Mouse (Mus musculus) olfactory bulb, adult 2 months (tissue): Measurements from ENCODE around the gene Ube2v1. TPM values are rescaled to one million over a fixed set of nuclear protein-coding genes. Genes with fewer than 3 reads are reported as not detected.

Experiments
- H3K27ac ChIP-seq: fragments of 200-500 bp; 2 replicates; pipeline ENCODE4 v1.5.1; 2012; ENCODE audit warnings: low read depth, low read length; ENCODE audit not compliant: insufficient read depth
- H3K4me1 ChIP-seq: fragments of 200-500 bp; 2 replicates; pipeline ENCODE4 v1.6.1; 2012; ENCODE audit warnings: low read length; ENCODE audit not compliant: control insufficient read depth, insufficient read depth
- H3K4me3 ChIP-seq: fragments of 200-500 bp; 2 replicates; pipeline ENCODE4 v1.5.1; 2012; ENCODE audit warnings: mild to moderate bottlenecking, low read depth, low read length, moderate library complexity; ENCODE audit not compliant: insufficient read depth
- CTCF ChIP-seq: fragments of 200-500 bp; IDR thresholded peaks from 2 replicates; pipeline ENCODE4 v1.5.1; 2012; ENCODE audit warnings: low read depth, mild to moderate bottlenecking, low read length, moderate library complexity; ENCODE audit not compliant: insufficient read depth
- POLR2A ChIP-seq: fragments of 200-500 bp; IDR thresholded peaks from 2 replicates; pipeline ENCODE4 v1.6.1; 2012; ENCODE audit warnings: mild to moderate bottlenecking, low read depth, low read length, moderate library complexity; ENCODE audit not compliant: insufficient read depth
- WGBS: fragments of 180-500 bp; shearing (Covaris S2); methylation state at CpG from one replicate; pipeline ENCODE4 v1.1.7; 2018; 5-methylcytosine and 5-hydroxymethylcytosine counted together
- polyA plus RNA-seq: library from polyadenylated mRNA; stranded (reverse); fragments of >200 nt; gene quantifications from 2 replicates; pipeline ENCODE4 v1.2.4, GENCODE M21; 2012; ENCODE audit warnings: low replicate concordance; ENCODE audit not compliant: missing spikeins, insufficient read depth, insufficient read length

The Ube2v1 gene
- not detected in 2 replicates for polyA plus RNA-seq

GRCm38 (mm10) chr2:167631591-167632448 is at the start of gene Ube2v1:
Gene Ube2v1, minus strand, starts transcription at chr2:167632095.
- 1% methylated on average over 86 of the region's 87 CpGs for WGBS
- H3K27ac ChIP-seq, result peak within 1 kb of the TSS; percentile 92
- TF ChIP-seq POLR2A (peak; percentile 77), CTCF (no peak)
- H3K4me3 ChIP-seq, result peak within 1 kb of the TSS; percentile 80
- peaks cover 41% of the 10 kb centered on the region for H3K4me1 ChIP-seq

DNA sequence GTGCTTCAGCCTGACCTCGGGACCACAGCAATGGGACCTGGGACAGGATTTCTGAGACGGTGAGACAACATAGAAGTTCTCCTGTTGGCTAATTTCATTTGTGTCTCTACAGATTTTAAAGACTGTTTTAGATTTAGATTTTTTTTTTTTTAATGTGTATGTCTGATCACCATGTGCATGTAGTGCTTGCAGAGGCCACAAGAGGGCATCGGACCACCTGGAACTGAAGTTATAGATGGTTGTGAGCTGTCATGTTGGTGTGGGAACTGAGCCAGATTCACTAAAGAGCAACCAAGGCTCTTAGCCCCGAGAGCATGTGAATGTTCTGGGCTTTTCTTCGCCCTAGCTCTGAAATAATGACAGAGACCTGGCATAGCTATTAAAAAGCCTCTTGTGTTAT is 48.8 kb upstream of the Ube2v1 start:
- WGBS, result 56% methylated on average over 5 of the region's 5 CpGs
- no peak overlapping the region for H3K27ac ChIP-seq
- no peak overlapping the region for H3K4me3 ChIP-seq
- TF ChIP-seq POLR2A (no peak), CTCF (no peak)
- peaks cover 4% of the 10 kb centered on the region for H3K4me1 ChIP-seq

- H3K27ac ChIP-seq, result no peak overlapping the region
- H3K4me3 ChIP-seq, result no peak overlapping the region
- TF ChIP-seq CTCF, result peak; percentile 97
- no peak for TF ChIP-seq POLR2A
- peaks cover 4% of the 10 kb centered on the region for H3K4me1 ChIP-seq
- 1% methylated on average over 13 of the region's 13 CpGs for WGBS
These were observed 48.1 kb upstream of the Ube2v1 start for GRCm38 (mm10) chr2:167679902-167680430.

DNA sequence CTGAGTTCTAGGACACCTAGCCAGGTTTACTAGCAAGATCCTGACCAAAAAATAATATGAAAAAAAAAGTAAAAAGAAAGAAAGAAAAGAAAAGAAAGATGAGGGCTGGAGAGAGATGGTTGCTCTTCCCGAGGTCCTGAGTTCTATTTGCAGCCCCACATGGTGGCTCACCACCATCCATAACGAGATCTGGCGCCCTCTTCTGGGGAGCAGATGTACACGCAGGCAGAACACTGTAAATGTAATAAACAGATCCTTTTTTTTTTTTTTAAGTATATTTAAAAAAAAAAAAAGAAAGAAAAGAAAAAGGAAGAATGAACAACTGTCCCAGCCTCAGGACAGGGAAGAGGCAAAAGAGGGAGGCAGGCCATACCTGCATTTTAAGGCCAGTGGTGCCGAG is 46.7 kb upstream of the Ube2v1 start:
- Histone ChIP-seq H3K4me3 (no peak overlapping the region), H3K27ac (no peak overlapping the region), H3K4me1 (peaks cover 4% of the 10 kb centered on the region)
- no peak for TF ChIP-seq CTCF
- no peak for TF ChIP-seq POLR2A
- 52% methylated on average over 5 of the region's 5 CpGs for WGBS

GRCm38 (mm10) chr2:167675120-167675909 is 43.4 kb upstream of the Ube2v1 start:
- H3K27ac ChIP-seq, result no peak overlapping the region
- no peak overlapping the region for H3K4me3 ChIP-seq
- 49% methylated on average over 14 of the region's 14 CpGs for WGBS
- TF ChIP-seq POLR2A, result no peak
- no peak for TF ChIP-seq CTCF
- H3K4me1 ChIP-seq, result peaks cover 8% of the 10 kb centered on the region

- Histone ChIP-seq H3K4me3 (no peak overlapping the region), H3K27ac (no peak overlapping the region), H3K4me1 (peaks cover 4% of the 10 kb centered on the region)
- WGBS, result 37% methylated on average over 13 of the region's 13 CpGs
- TF ChIP-seq POLR2A, result no peak
- no peak for TF ChIP-seq CTCF
These were observed 40.4 kb upstream of the Ube2v1 start for GRCm38 (mm10) chr2:167672212-167672685.

DNA sequence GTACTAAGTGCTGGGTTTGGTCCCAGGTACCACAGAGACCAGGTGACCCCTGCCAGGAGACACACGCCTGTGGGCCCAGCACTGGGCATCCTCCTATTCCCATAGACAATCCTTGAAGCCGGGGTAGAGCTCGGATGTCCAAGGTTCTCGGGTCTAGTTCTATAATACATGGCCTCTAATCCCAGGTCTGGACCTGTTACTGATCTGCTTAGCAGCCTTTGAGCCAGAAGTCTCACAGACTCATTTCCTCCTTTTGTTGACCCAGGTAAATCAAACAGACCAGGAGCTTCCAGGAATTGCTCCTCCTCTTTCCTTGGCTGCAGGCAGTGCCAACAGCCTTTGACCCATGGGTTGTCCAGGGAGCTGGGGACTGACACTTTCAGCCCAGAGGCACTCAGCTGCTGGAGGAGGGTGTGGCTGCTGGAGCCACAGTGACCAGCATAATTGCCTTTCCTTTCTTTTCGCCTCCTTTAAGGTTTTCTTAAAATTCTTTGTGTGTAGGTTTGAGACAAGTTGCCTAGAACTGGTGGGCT is 39.3 kb upstream of the Ube2v1 start:
- no peak overlapping the region for H3K4me3 ChIP-seq
- 84% methylated on average over 5 of the region's 5 CpGs for WGBS
- peaks cover 4% of the 10 kb centered on the region for H3K4me1 ChIP-seq
- H3K27ac ChIP-seq, result no peak overlapping the region
- TF ChIP-seq POLR2A (no peak), CTCF (no peak)

GRCm38 (mm10) chr2:167669398-167669797 is 37.5 kb upstream of the Ube2v1 start:
- no peak overlapping the region for H3K27ac ChIP-seq
- no peak overlapping the region for H3K4me3 ChIP-seq
- no peak for TF ChIP-seq POLR2A
- TF ChIP-seq CTCF, result no peak
- WGBS, result 71% methylated on average over 4 of the region's 4 CpGs
- peaks cover 4% of the 10 kb centered on the region for H3K4me1 ChIP-seq
